Mouse (Mus musculus) brain, embryonic 14.5 days (tissue): ENCODE measurements at regions not wholly inside any gene's neighbourhood (a gene's known extent, or its start where the extent isn't known, plus 50 kb on each side); places are given as distances from the start of the nearest gene placed in this dataset.

Experiments
- CTCF ChIP-seq: fragments of 200-500 bp; IDR thresholded peaks from 2 replicates; pipeline ENCODE4 v1.5.1; 2012; ENCODE audit warnings: inconsistent platforms, mild to moderate bottlenecking, moderate library complexity, borderline replicate concordance; ENCODE audit not compliant: insufficient read depth, insufficient read length; ENCODE audit errors: extremely low read depth
- POLR2A ChIP-seq: fragments of 200-500 bp; IDR thresholded peaks from 2 replicates; pipeline ENCODE4 v1.6.1; 2012; ENCODE audit warnings: mild to moderate bottlenecking, inconsistent platforms, borderline replicate concordance; ENCODE audit not compliant: poor library complexity, insufficient read depth, insufficient read length, severe bottlenecking; ENCODE audit errors: extremely low read depth

GRCm38 (mm10) chr11:111947671-111948070, 834.4 kb upstream of the Sox9 start:
- TF ChIP-seq CTCF (no peak), POLR2A (no peak)
